Mouse (Mus musculus): ENCODE results near the gene Wdr63.
A peak's percentile ranks its signal among the peaks of the same experiment; 100 is the strongest.

The Wdr63 gene

GRCm38 (mm10) chr3:146051277-146052007 is 56.5 kb downstream of the Wdr63 start:
- DNase-seq = peak; percentile 42

- no peak for DNase-seq
Measured at GRCm38 (mm10) chr3:146049951-146050350, 58.0 kb downstream of the Wdr63 start.

DNA sequence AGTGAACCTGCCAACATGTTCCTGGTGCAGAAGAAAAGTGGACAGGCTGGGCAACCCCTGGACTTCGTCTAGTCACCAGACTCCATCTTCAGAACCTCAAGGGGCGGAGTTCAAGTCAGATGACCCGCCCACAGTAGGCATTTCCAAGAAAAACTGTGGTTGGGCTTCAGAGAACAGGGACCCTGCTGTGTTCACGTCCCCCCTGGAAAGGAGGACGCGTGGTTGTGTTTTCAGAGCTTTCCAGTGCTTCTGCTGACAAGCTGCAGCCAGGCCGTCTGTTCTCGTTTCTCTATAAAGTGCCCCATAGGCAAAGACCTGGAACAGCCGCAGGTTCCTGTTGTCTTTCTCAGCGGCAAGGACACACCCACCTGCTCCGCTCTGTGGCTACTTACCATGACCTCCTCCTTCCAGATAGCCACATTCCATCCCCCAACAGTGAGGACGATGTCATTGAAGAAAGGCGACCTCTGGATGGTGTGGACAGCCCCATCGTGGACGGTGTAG is 60.2 kb downstream of the Wdr63 start:
- DNase-seq = no peak

GRCm38 (mm10) chr3:146046076-146046475 is 61.9 kb downstream of the Wdr63 start:
- no peak for DNase-seq

GRCm38 (mm10) chr3:146044977-146045376 is 63.0 kb downstream of the Wdr63 start:
- no peak for DNase-seq

DNA sequence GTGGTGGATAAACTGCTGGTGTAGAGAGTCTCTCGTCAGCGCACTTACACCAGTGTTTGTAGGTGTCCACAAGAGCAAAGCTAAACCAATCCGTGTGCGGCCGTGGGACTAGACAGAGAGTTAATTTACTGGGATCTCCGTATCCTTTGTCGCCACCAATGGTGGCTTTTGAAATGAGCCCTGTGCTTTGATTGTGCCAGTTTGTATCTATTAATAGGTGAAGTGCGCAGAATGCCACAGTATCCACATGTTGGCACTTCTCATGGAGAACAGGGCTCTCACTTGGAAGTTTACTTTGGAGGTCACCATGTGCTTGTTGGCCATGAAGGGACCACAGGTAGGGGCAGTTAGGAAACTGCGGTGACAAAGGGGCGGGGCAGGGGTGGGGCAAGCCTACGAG is 66.5 kb downstream of the Wdr63 start:
- no peak for DNase-seq

GRCm38 (mm10) chr3:146039132-146039903 is 68.6 kb downstream of the Wdr63 start:
- DNase-seq = no peak

GRCm38 (mm10) chr3:146037906-146038305 is 70.0 kb downstream of the Wdr63 start:
- no peak for DNase-seq

DNA sequence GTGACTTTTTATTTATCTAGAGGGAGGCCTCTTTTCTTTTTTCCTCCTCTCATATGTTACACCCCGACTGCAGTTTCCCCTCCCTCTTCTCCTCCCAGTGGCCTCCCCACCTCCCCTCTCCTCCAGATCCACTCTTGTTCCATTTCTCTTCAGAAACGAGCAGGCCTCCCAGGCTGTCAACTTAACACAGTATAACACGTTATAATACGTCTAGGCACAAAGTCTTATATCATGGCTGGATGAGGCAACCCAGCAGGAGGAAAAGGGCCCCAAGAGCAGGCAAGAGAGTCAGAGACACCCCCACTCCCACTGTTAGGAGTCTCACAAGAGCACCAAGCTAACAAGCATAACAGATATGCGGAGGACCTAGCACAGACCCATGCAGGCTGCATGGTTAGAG is 75.0 kb downstream of the Wdr63 start:
- DNase-seq = no peak

- no peak for DNase-seq
Measured at GRCm38 (mm10) chr3:146030255-146030836, 77.6 kb downstream of the Wdr63 start.

DNA sequence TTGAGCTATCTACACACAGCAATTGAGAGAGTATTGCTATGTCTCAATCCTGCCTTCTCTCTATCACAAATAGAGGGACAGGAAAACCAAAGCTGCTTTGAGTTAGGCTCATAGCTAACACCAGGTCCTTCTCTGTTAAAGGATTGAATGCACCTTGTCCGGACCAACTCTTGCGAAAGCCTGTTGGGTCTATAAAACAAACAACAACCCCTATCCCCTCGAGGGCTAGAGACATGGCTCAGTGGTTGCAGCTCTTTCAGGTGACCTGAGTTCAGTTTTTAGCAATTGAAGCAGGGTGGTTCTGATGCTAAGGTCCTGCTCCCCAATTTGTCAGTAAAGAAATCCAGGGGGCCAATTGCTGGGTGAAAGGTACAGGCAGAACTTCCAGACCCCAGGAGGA is 78.7 kb downstream of the Wdr63 start:
- DNase-seq = no peak

DNA sequence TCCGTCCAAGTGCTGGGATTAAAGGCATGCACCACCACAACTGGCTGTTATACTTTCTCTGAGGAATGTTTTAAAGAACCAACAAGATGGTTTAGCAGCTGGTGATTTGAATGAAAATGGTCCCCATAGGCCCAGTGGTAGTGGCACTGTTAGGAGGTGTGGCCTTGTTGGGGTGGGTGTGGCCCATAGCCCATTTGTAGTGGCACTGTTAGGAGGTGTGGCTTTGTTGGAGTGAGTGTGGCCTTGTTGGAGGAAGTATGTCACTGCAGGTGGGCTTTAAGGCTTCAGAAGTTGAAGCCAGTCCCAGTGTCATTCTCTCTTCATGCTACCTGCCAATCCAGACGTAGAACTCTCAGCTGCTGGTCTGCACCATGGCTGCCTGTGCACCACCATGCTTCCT is 79.5 kb downstream of the Wdr63 start:
- DNase-seq = no peak

GRCm38 (mm10) chr3:146027116-146027515 is 80.8 kb downstream of the Wdr63 start:
- DNase-seq = no peak

DNA sequence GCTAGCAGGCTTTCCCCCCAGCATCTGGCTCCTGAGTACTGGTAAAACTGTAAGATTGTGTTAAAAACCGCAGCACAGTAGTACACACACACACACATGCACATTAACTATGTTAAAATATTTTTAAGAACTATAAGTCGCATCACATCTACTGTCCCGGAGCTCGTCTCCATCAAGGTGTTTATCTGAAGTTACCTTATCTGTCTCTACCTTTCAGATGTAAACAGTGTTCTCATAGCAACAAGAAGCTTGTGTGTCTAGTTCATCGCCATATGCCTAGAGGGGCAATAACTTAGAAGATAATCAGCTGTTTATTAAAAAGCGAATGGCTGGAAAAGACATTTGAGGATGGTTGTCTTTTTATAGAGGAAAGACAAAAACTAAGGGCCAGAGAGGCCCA is 82.4 kb downstream of the Wdr63 start:
- DNase-seq = no peak

DNA sequence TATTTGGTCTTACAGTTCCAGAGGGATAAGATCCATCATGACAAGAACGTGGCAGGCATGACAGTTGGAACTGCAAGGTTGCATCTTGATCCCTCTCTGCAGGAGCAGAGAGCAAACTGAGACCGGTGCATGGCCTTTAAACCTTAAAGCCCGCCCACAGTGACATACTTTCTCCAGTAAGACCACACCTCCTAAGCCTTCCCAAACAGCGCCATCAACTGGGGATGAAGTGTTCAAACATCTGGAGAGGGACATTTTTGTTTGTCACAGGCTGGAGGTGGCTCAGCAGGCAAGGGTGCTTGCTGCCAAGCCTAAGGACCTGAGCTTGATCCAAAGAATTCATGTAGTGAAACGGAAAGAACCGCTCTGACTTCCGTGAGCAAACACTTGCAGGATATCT is 83.2 kb downstream of the Wdr63 start:
- DNase-seq = no peak

DNA sequence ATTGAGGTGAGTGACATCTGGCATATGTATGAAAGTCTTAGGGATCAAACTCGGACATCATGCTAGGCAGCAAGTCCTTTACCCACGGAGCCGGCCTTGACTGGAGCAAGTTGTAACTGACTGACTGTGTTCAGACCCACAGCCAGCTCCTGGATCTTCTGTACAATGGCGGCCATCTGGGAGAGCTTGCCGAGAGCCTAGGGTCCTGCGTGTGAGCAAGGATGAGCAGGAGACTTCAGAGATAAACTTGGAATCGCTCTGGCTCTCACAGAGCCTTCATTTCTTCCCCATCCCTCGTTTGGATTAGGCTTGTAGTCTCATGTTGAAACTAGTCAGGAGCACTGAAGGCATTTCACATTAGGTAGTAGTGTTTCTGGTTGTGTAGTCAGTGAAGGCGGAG is 85.7 kb downstream of the Wdr63 start:
- DNase-seq = no peak

- no peak for DNase-seq
Measured at GRCm38 (mm10) chr3:146017521-146017920, 90.4 kb downstream of the Wdr63 start.

- DNase-seq = no peak
Measured at GRCm38 (mm10) chr3:146016979-146017378, 91.0 kb downstream of the Wdr63 start.

DNA sequence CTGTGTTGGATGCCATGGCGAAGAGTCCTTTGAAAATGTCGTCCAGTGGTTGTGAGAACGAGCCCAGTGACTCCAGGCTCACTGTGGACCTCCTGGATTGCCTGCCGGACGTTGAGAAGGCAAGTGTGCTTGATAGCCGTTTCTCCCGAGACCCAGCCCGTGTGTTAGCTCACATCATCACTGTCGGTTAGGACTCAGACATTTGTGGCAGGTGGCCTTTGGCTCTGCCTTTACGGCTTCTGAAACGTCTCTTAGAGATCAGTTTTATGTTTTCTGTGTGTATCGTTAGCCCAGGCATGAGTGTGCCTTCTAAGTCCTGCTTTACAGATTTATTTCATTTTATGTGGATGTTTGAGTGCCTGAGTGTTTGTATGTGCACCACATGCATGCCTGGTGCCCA is 93.6 kb downstream of the Wdr63 start:
- DNase-seq = no peak

DNA sequence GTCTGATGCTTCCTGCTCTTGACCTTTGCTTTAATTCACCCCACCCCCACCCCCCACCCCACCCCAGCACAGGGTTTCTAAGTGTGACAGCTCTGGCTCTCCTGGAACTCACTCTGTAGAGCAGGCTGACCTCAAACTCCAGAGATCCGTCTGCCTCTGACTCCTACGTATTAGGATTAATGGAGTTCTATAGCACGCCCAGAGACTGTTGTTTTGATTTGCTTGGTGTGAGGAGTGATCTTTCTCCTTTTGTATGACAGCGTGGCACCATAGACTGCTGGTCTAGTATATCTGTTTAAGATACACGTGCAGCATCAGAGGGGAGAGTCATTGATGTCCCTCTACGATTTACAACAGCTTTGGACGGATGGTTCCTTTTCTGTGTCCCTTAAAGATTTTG is 94.4 kb downstream of the Wdr63 start:
- no peak for DNase-seq

DNA sequence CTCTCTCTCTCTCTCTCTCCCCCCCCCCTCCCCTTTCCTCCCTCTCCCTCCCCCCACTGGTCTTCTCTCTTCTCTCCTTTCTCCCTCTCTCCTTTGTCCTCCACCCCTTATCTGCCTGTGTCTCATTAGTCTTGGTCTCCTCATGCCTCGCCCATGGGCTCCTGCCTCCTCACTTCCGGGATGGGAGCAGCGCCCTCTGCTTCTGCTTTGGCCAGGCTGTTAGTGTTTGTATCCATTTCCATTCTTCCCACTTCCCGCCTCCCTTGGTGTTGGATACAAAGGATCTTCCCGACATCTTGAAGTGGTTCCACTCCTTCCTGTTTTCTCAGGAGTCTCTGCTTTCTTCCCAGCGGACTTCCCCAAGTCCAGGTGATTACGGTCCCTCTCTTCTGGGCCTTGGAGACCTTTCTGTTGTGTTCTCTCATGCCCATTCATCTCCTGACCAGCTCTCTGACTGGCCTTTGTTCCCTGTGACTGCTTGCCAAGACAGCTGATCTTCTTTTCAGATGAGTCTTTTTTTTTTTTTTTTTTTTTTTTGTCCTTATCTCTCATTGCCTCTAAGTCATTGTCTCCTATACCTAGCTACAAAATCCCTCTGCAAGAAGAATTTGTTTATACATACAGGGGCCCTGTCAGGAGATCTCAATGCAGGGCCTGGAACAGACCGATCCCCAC is 96.2 kb downstream of the Wdr63 start:
- DNase-seq = no peak

DNA sequence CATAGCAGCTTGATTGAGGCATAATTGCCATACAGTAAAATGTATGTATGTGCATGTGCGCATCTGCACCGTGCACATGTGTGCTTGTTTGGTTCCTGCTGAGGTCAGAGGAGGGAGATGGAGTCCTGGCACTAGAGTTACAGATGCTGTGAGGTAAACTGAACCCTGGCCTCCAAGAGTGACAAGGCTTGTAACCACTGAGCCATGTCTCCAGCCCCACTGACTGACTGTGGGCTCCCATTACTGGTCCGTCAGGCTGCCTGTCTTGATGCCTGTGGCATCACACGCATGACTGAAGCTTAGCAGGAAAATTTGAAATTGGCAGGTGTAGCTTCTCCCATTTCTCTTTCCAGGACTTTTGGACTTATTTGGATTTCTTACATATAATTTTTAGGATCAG is 97.2 kb downstream of the Wdr63 start:
- no peak for DNase-seq

- no peak for DNase-seq
Measured at GRCm38 (mm10) chr3:146009859-146010645, 97.9 kb downstream of the Wdr63 start.

Measured in right cerebral cortex, postnatal 14 days (tissue).